Comparison of ENCODE assay signal across 9 mouse cellular contexts in the genomic region with DNA sequence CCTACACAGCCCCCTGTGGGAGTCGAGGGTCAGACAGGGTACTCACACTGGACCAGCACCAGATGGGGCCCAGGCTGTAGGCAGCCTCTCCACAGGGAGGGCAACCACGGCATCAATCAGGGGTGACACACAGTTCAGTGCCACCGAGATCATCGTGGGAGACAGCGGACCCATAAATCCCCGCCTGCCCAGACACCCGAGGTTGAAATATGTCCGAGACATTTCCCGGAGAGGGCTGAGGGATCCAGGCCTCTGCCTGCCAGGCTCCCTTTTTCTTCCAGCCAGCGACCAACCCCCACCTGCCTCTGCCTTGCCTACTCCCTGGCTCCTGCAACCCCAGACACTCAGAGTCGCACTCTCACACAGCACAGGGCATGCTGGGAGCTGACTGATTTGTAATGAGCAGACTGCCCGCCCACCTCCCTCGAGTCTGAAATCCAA. TPM values are rescaled to one million over a fixed set of nuclear protein-coding genes. Genes with fewer than 3 reads are reported as not detected.
DNase-seq lines count a peak whose midpoint lies in the region; ATAC-seq and TF ChIP-seq lines count a peak whose summit lies in the region.
"Had no signal": no experiment of that assay in that cellular context is flagged by ENCODE, and none has a peak within 500 bp of the region (broad histone marks: within the 10 kb centered on the region; RNA-seq: fewer than 3 reads in every experiment).

No protein-coding gene starts in this region.

- 51% methylated on average over 13 of the region's 13 CpGs for WGBS in heart, embryonic 16.5 days
- 31% methylated on average over 13 of the region's 13 CpGs for WGBS in limb, embryonic 10.5 days

- no peak for TF ChIP-seq CTCF in E14TG2a.4 (conservative IDR thresholded peaks at IDR 0.05; ENCODE audit: low read length)

- H3K27me3 ChIP-seq in heart, embryonic 16.5 days (ENCODE audit: control insufficient read depth, insufficient read depth, low read length) = no peaks in the 10 kb centered on the region
- H3K27me3 ChIP-seq in E14TG2a.4 (ENCODE audit: insufficient read depth, low read length) = peaks cover 16% of the 10 kb centered on the region
- H3K27me3 ChIP-seq in limb, embryonic 10.5 days (ENCODE audit: low read depth, poor library complexity, severe bottlenecking) = no peaks in the 10 kb centered on the region
- H3K27me3 ChIP-seq: Patski had no signal

- intact Hi-C loops in heart, postnatal 25 days (cut with DNase I) = no loop called here

- no peak for DNase-seq in heart, postnatal 25 days (ENCODE audit: low spot score)
- peak; percentile 70 for DNase-seq in embryo, embryonic 10 days (ENCODE audit: low spot score)
- DNase-seq in limb, embryonic 10.5 days (ENCODE audit: low spot score) = no peak
- no peak for DNase-seq in spleen, adult 12 weeks (ENCODE audit: low spot score)
- DNase-seq in urinary bladder, postnatal 10 days (ENCODE audit: low spot score) = no peak

- 0 out of 2 replicates have a peak, but pooled peaks have one; percentile 45 for ATAC-seq in heart, embryonic 16.5 days (replicated peaks; ENCODE audit: extremely low read depth, insufficient read depth, low FRiP score)
- ATAC-seq in monocyte, adult 5-6 weeks (replicated peaks; ENCODE audit: insufficient number of reproducible peaks, low FRiP score, low TSS enrichment, poor library complexity, severe bottlenecking) = no peak
- ATAC-seq: Patski had no signal

- no peak overlapping the region for H3K4me2 ChIP-seq in heart, embryonic 16.5 days (ENCODE audit: low read depth, low read length)

- no peak overlapping the region for H3K27ac ChIP-seq in heart, embryonic 16.5 days (ENCODE audit: low read length)
- peak overlapping the region; percentile 85 for H3K27ac ChIP-seq in limb, embryonic 10.5 days

- no peaks in the 10 kb centered on the region for H3K36me3 ChIP-seq in heart, embryonic 16.5 days (ENCODE audit: control insufficient read depth, insufficient read depth)
- H3K36me3 ChIP-seq in E14TG2a.4 (ENCODE audit: insufficient read depth, low read length) = no peaks in the 10 kb centered on the region
- no peaks in the 10 kb centered on the region for H3K36me3 ChIP-seq in limb, embryonic 10.5 days

- no peak overlapping the region for H3K4me3 ChIP-seq in heart, embryonic 16.5 days (ENCODE audit: low read length)
- H3K4me3 ChIP-seq in E14TG2a.4 (replicated peaks; ENCODE audit: low read length) = peak overlapping the region; percentile 60
- H3K4me3 ChIP-seq in limb, embryonic 10.5 days = peak overlapping the region; percentile 4; the same call in 1 of the 2 replicates

- peak overlapping the region; percentile 2; the same call in 1 of the 2 replicates for H3K9ac ChIP-seq in heart, embryonic 16.5 days (ENCODE audit: low read length)

- H3K9me3 ChIP-seq in heart, embryonic 16.5 days (replicated peaks; ENCODE audit: control insufficient read depth, low read length) = no peaks in the 10 kb centered on the region
- no peaks in the 10 kb centered on the region for H3K9me3 ChIP-seq in E14TG2a.4 (ENCODE audit: low read length)
- H3K9me3 ChIP-seq in limb, embryonic 10.5 days (replicated peaks) = no peaks in the 10 kb centered on the region

- H3K4me1 ChIP-seq in heart, embryonic 16.5 days (ENCODE audit: control insufficient read depth, insufficient read depth, low read length) = no peaks in the 10 kb centered on the region
- peaks cover 23% of the 10 kb centered on the region for H3K4me1 ChIP-seq in E14TG2a.4 (replicated peaks; ENCODE audit: low read depth, low read length)
- H3K4me1 ChIP-seq in limb, embryonic 10.5 days = peaks cover 33% of the 10 kb centered on the region

RNA-seq across cellular contexts. Expression of gene Cdcp2, which starts 11.6 kb away (rescaled TPM):
- not detected in 2 replicates for polyA plus RNA-seq in heart, embryonic 16.5 days (2015; fragmentation: Nextera tagmentation; extraction: Ambion mirVana)
- total RNA-seq in heart, postnatal 25 days (2021) = not detected
- polyA plus RNA-seq in limb, embryonic 10.5 days (2016; fragmentation: Nextera tagmentation; extraction: Ambion mirVana) = 0.11 TPM in 1 of 2 replicates, not detected in the other
- not detected in 3 replicates for total RNA-seq in monocyte, adult 5-6 weeks (2017)
- polyA plus RNA-seq: Patski had no signal

RNA-seq across cellular contexts. Expression of gene Cyb5rl, which starts 41.5 kb away (rescaled TPM):
- polyA plus RNA-seq in heart, embryonic 16.5 days (2015; fragmentation: Nextera tagmentation; extraction: Ambion mirVana) = 4.4 and 5.2 TPM in 2 replicates
- total RNA-seq in heart, postnatal 25 days (2021) = 10 to 100 TPM; 14.2 to 17.8 TPM
- 11.7 and 12.6 TPM in 2 replicates for polyA plus RNA-seq in limb, embryonic 10.5 days (2016; fragmentation: Nextera tagmentation; extraction: Ambion mirVana)
- total RNA-seq in monocyte, adult 5-6 weeks (2017) = 0.64 to 7.9 TPM (median 1.5 TPM) in 3 replicates

RNA-seq across cellular contexts. Expression of gene Mrpl37, which starts 41.6 kb away (rescaled TPM):
- polyA plus RNA-seq in heart, embryonic 16.5 days (2015; fragmentation: Nextera tagmentation; extraction: Ambion mirVana) = 96.7 and 101 TPM in 2 replicates
- 100 to 1,000 TPM; 110 to 111 TPM for total RNA-seq in heart, postnatal 25 days (2021)
- 145 and 167 TPM in 2 replicates for polyA plus RNA-seq in limb, embryonic 10.5 days (2016; fragmentation: Nextera tagmentation; extraction: Ambion mirVana)
- total RNA-seq in monocyte, adult 5-6 weeks (2017) = 11.1 to 25.7 TPM (median 18.3 TPM) in 3 replicates
